Mouse (Mus musculus): ENCODE results near the gene Obsl1.

GRCm38 (mm10) chr1:75487040-75487404, 19.2 kb downstream of the Obsl1 start:
- TF ChIP-seq CTCF (IDR thresholded peaks at IDR 0.05) (no peak), EP300 (IDR thresholded peaks at IDR 0.05) (no peak)

All from lung, postnatal 0 days (tissue).